Mouse (Mus musculus) hindbrain, embryonic 16.5 days (tissue): ENCODE results near the gene Lrrc10b. TPM values are rescaled to one million over a fixed set of nuclear protein-coding genes. Genes with fewer than 3 reads are reported as not detected.

Experiments used
- ATAC-seq: fragments of 200-750 bp; cut with Nextera tagmentation; 2 replicates; pipeline ENCODE4 v1.8.0; 2017; ENCODE audit warnings: moderate TSS enrichment, moderate library complexity
- H3K27ac ChIP-seq: fragments of 300-500 bp; sonication (generic); 2 replicates; pipeline ENCODE4 v1.5.1; 2014; ENCODE audit warnings: low read depth, mild to moderate bottlenecking, control low read depth, low read length, moderate library complexity
- H3K27me3 ChIP-seq: fragments of 300-500 bp; sonication (generic); replicated peaks from 2 replicates; pipeline ENCODE4 v1.6.1; 2014; ENCODE audit warnings: low read length; ENCODE audit not compliant: control insufficient read depth, insufficient read depth
- H3K36me3 ChIP-seq: fragments of 300-500 bp; sonication (generic); 2 replicates; pipeline ENCODE4 v1.6.1; 2014; ENCODE audit warnings: mild to moderate bottlenecking, low read length, moderate library complexity, mixed read lengths; ENCODE audit not compliant: control insufficient read depth, insufficient read depth
- H3K4me1 ChIP-seq: fragments of 300-500 bp; sonication (generic); 2 replicates; pipeline ENCODE4 v1.6.1; 2014; ENCODE audit warnings: low read depth, low read length; ENCODE audit not compliant: control insufficient read depth, insufficient read depth
- H3K4me2 ChIP-seq: fragments of 300-500 bp; sonication (generic); 2 replicates; pipeline ENCODE4 v1.6.1; 2014; ENCODE audit warnings: mild to moderate bottlenecking, low read length, control low read depth, moderate library complexity
- H3K4me3 ChIP-seq: fragments of 300-500 bp; sonication (generic); 2 replicates; pipeline ENCODE4 v1.5.1; 2014; ENCODE audit warnings: mild to moderate bottlenecking, low read length, control low read depth, moderate library complexity
- H3K9ac ChIP-seq: fragments of 300-500 bp; sonication (generic); 2 replicates; pipeline ENCODE4 v1.6.1; 2014; ENCODE audit warnings: low read depth, mild to moderate bottlenecking, control low read depth, low read length, moderate library complexity
- H3K9me3 ChIP-seq: fragments of 300-500 bp; sonication (generic); 2 replicates; pipeline ENCODE4 v1.6.1; 2014; ENCODE audit warnings: mild to moderate bottlenecking, low read length, moderate library complexity; ENCODE audit not compliant: control insufficient read depth
- WGBS: fragments of 180-500 bp; shearing (Covaris S2); extraction: QIAGEN DNeasy Blood & Tissue Kit; methylation state at CpG from one replicate; pipeline ENCODE4 v1.1.7; 2014; 5-methylcytosine and 5-hydroxymethylcytosine counted together
- polyA plus RNA-seq: library from polyadenylated mRNA; unstranded; fragments of >200 nt; fragmentation: Nextera tagmentation; extraction: Ambion mirVana; gene quantifications from 2 replicates; pipeline ENCODE4 v1.2.1, GENCODE M21; 2015

Lrrc10b gene
- polyA plus RNA-seq, 1 experiment from 2014 or later = 1.3 TPM

DNA sequence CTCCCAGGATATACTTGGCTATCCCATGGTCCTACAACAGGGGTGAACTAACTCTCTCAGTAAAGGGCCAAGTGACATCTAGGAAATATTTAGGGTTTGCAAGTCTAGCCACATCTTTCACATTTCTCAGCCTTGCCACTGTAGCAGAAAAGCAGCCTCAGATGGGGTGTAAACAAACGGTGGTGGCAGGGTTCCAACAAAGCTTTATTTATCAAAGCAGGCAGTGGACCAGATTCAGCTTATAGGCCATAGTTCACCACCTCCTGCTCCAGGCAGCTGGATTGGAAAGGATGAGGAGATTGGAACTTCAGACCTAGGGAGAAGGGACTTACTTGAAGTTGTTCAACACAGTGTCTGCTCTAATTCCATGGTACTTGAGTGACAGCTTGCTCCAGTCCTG lies 32.5 kb downstream of the Lrrc10b start:
- Histone ChIP-seq H3K4me1 (peaks cover 4% of the 10 kb centered on the region), H3K4me2 (no peak overlapping the region)
- ATAC-seq = no peak

DNA sequence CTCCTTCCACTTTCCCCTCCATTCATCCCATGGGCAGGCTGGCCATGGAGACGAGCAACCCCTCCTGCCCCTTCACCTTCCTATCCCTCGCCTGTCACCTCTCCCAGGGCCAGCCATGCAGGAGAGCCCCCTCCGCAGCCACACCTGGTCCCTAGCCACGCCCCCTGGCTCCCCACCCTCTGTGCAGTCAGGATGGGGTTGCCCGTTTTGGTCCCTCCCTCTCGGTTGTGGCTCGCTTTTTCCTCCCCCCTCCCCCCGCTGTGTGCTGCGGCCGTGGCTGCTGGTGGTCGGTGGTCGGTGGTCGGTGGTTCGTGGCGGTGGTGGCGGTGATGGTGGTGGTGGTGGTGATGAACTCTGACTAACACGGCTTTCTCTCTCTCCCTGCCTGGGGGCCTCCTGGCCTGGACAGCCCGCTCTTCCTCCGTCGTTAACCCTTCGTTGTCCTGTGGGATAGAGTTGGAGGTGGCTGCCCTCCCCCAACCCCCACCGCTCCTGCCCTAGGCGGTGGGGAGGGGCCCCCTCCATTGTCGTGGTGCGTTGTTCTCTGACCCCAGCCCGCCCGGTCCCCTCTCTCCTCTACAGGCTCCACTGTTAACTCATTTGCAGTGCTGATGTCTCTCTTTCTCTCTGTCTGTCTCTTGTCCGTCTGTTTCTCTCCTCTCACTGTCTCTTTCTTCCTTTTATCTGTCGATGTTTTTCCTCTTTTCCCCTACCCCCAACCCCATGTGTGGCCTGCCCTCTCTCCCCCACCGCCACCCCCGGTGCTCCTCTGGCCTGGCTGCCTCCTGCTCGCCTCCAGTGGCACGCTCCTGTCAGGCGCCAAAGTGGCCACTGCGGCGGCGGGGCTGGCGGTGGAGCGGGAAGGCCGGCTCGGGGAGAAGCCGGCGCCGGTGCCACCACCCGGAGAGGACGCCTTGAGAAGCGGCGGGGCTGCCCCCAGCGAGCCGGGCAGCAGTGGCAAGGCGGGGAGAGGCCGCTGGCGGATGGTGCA lies 35.0 kb downstream of the Lrrc10b start:
- Histone ChIP-seq H3K27ac (no peak overlapping the region), H3K36me3 (peaks cover 5% of the 10 kb centered on the region), H3K27me3 (no peaks in the 10 kb centered on the region), H3K9ac (no peak overlapping the region), H3K4me3 (no peak overlapping the region), H3K4me1 (peaks cover 7% of the 10 kb centered on the region), H3K4me2 (peak overlapping the region; percentile 38), H3K9me3 (no peaks in the 10 kb centered on the region)
- ATAC-seq = no peak; the same call in 1 of the 2 replicates
- WGBS = 4% methylated on average over 45 of the region's 53 CpGs

More for the DNA sequence above, 32.5 kb downstream of the Lrrc10b start:
- no peak overlapping the region for H3K4me3 ChIP-seq
- no peak overlapping the region for H3K9ac ChIP-seq
- no peak overlapping the region for H3K27ac ChIP-seq
- WGBS = 44% methylated on average over 1 of the region's 1 CpGs
- H3K27me3 ChIP-seq = no peaks in the 10 kb centered on the region
- H3K36me3 ChIP-seq = no peaks in the 10 kb centered on the region; the same call in 1 of the 2 replicates
- no peaks in the 10 kb centered on the region for H3K9me3 ChIP-seq

DNA sequence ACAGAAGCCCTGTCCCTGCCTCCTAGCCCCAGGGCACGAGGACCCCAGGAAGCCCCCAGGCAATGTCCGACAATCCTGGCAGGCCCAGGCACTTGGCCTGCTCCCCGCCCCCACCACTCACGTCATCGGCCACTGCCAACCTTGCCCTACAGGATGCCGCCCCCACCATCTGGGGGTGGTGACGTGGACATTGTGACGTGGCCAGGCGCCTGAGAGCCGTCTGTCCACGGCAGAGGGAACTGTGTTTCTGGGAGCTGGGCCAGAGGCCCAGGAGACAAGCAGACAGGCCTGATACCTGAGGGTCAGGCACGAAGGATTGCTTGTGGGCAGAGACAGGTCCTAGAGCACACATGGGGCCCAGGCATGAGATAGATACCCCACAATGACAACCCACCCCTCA lies 39.8 kb downstream of the Lrrc10b start:
- no peak overlapping the region for H3K4me2 ChIP-seq
- no peaks in the 10 kb centered on the region for H3K27me3 ChIP-seq
- ATAC-seq = no peak
- 56% methylated on average over 12 of the region's 12 CpGs for WGBS
- H3K36me3 ChIP-seq = peaks cover 5% of the 10 kb centered on the region; the same call in 1 of the 2 replicates
- H3K4me3 ChIP-seq = no peak overlapping the region
- H3K4me1 ChIP-seq = peaks cover 18% of the 10 kb centered on the region
- no peak overlapping the region for H3K27ac ChIP-seq
- H3K9me3 ChIP-seq = no peaks in the 10 kb centered on the region
- H3K9ac ChIP-seq = no peak overlapping the region

DNA sequence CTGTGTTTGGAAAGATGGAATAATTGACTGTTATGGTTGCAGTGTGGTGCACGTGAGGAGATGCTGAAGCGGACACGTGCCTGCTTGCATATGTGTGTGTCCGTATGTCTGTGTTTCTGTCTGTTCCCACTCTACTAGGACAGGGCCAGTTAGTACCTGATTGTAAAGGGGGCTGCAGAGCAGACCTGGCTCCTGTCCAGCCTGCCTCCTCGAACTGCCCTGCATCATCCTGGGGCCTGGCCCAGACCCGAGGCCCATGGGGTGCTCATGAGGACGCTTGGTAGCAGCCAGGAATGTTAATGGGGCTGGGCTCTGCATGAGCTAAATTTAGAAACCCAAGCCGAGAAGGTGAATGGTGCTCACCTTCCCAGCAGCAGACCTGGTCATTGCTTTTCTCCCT lies 40.4 kb downstream of the Lrrc10b start:
- Histone ChIP-seq H3K9me3 (no peaks in the 10 kb centered on the region), H3K4me2 (no peak overlapping the region), H3K4me3 (no peak overlapping the region), H3K36me3 (peaks cover 5% of the 10 kb centered on the region; the same call in 1 of the 2 replicates), H3K4me1 (peaks cover 18% of the 10 kb centered on the region), H3K27me3 (no peaks in the 10 kb centered on the region), H3K9ac (no peak overlapping the region), H3K27ac (no peak overlapping the region)
- ATAC-seq = no peak
- WGBS = 54% methylated on average over 8 of the region's 8 CpGs

DNA sequence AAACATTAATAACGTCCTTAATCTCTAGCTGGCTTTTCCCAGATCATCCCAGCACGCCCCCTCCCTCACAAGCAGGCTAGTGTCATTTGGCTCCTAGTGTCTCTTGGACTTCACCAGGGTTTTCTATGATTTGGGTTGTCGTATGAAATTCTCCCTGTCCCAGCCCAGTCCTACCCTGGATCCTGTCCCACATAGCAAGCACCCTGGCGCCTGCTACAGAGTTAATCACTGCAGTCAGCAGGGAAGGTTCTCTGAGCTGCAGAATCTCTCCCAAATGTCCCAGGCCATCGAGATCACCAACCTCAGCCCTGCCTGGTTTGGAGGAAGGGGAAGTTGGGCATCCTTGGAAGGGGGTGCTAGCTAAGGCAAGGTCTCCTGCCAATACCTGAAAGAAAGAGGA lies 41.8 kb downstream of the Lrrc10b start:
- H3K4me3 ChIP-seq = no peak overlapping the region
- no peaks in the 10 kb centered on the region for H3K27me3 ChIP-seq
- ATAC-seq = no peak
- H3K4me1 ChIP-seq = peaks cover 18% of the 10 kb centered on the region
- no peaks in the 10 kb centered on the region for H3K9me3 ChIP-seq
- H3K27ac ChIP-seq = no peak overlapping the region
- H3K4me2 ChIP-seq = no peak overlapping the region
- WGBS = 68% methylated on average over 5 of the region's 5 CpGs
- peaks cover 5% of the 10 kb centered on the region; the same call in 1 of the 2 replicates for H3K36me3 ChIP-seq
- H3K9ac ChIP-seq = no peak overlapping the region

DNA sequence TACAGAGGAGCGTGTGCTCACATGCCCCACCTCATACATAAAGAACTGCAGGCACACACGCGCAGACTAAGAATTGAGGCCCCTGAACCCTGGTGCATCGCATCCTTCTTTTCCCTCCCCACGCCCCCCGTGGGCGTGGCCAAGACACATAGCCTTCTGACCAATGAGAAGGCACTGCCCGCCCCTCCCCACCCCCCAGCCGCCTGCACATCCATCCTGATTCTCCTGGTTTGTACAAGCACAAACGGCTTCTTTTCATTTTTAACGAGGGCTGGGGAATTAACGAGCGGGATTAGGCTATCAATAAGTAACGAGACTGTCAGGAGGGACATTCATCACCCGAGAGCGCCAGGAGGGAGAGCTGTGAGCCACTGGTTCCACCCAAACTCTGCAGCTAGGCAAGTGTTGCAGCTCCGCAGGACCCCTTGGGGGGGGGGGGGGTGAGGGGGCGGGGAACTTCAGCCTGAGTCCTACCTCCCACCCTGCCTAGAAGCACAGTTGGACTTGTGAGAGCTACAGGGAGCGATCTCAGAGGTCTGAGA lies 43.5 kb downstream of the Lrrc10b start:
- peak overlapping the region; percentile 31; the same call in 1 of the 2 replicates for H3K9ac ChIP-seq
- WGBS = 1% methylated on average over 17 of the region's 19 CpGs
- H3K4me2 ChIP-seq = peak overlapping the region; percentile 59
- H3K27ac ChIP-seq = no peak overlapping the region
- H3K4me3 ChIP-seq = peak overlapping the region; percentile 29
- H3K27me3 ChIP-seq = no peaks in the 10 kb centered on the region
- peak; percentile 79 for ATAC-seq
- H3K9me3 ChIP-seq = no peaks in the 10 kb centered on the region
- H3K4me1 ChIP-seq = peaks cover 20% of the 10 kb centered on the region
- H3K36me3 ChIP-seq = peaks cover 5% of the 10 kb centered on the region; the same call in 1 of the 2 replicates

Other genes with a start within 250 kb of the Lrrc10b start
- 0.95 and 1.1 TPM in 2 replicates for gene Myrf, start 216.7 kb downstream of the Lrrc10b start, polyA plus RNA-seq
- gene Dagla, start 152.6 kb downstream of the Lrrc10b start, polyA plus RNA-seq = 11.5 and 14.3 TPM in 2 replicates
- gene Syt7, start 68.4 kb downstream of the Lrrc10b start, polyA plus RNA-seq = 8.8 and 10.3 TPM in 2 replicates
- gene Ppp1r32, start 25.5 kb upstream of the Lrrc10b start, polyA plus RNA-seq = 2.4 and 2.7 TPM in 2 replicates
- gene Cpsf7, start 67.8 kb upstream of the Lrrc10b start, polyA plus RNA-seq = 40.8 and 57.9 TPM in 2 replicates
- gene Sdhaf2, start 68.7 kb upstream of the Lrrc10b start, polyA plus RNA-seq = 69.0 and 74.0 TPM in 2 replicates
- 46.6 and 48.4 TPM in 2 replicates for gene Tmem216, start 98.8 kb upstream of the Lrrc10b start, polyA plus RNA-seq
- 22.1 and 22.4 TPM in 2 replicates for gene Cyb561a3, start 119.7 kb upstream of the Lrrc10b start, polyA plus RNA-seq
- 36.2 and 41.4 TPM in 2 replicates for gene Tmem138, start 119.9 kb upstream of the Lrrc10b start, polyA plus RNA-seq
- gene Ddb1, start 147.9 kb upstream of the Lrrc10b start, polyA plus RNA-seq = 203 and 237 TPM in 2 replicates
- 24.4 and 26.3 TPM in 2 replicates for gene Tkfc, start 148.2 kb upstream of the Lrrc10b start, polyA plus RNA-seq
- 1.2 and 1.5 TPM in 2 replicates for gene Vwce, start 176.7 kb upstream of the Lrrc10b start, polyA plus RNA-seq
- not detected in 2 replicates for gene Pga5, start 220.6 kb upstream of the Lrrc10b start, polyA plus RNA-seq
- gene Vps37c, start 231.3 kb upstream of the Lrrc10b start, polyA plus RNA-seq = 27.7 and 35.0 TPM in 2 replicates